Mouse (Mus musculus) cerebellum, adult (tissue): ENCODE data around the gene Taf1b.
A peak's percentile ranks its signal among the peaks of the same experiment; 100 is the strongest.

Experiments
- ATAC-seq: cut with Nextera tagmentation; 2 replicates; pipeline ENCODE4 v1.9.2; 2017; ENCODE audit warnings: mild to moderate bottlenecking, moderate library complexity, mixed read lengths; ENCODE audit not compliant: insufficient number of reproducible peaks, low FRiP score, low TSS enrichment

Gene Taf1b

DNA sequence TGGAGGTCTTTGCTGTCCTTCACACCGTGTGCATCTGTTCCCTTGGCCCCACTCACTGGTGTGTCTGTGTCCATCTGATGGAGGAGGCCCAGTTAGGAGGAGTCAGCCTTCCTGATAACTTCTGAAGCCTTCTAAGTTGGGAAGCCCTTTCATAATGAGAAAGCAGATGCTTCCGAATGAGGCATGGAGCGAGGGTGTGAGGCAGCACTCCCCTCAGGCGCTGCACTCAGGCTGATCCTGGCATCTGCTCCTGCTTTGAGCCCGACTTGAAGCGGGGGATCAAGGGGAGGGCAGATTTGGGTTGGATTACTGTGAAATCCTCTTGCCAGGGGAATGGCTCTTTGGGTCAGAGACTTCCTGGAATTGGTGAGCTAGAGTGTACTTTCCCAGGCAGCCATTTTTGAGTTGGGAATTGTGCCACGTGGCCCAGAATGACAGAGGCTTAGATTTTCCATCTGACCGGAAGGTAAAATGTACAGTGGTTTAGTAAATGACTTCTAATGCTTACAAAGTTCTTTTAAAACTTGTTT lies 101.3 kb downstream of the Taf1b start:
- no peak for ATAC-seq

DNA sequence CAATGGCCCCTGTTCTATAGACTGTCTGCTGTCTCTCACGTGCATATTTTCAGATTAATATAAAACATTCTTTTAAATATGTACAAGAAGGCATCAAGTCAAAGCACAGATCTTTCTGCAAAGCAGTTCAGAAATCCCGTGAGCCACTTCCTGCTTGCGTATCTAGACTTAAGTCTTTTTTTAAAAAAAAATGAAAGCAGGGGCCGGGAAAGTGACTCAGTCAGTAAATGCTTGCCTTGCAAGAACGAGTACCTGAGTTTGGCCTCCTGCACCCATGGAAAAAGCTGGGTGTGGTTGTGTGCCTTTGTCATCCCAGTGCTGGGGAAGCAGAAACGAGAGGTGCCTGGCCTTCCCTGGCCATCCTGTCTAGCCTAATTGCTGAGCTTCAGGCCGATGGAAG lies 101.9 kb downstream of the Taf1b start:
- ATAC-seq = no peak

DNA sequence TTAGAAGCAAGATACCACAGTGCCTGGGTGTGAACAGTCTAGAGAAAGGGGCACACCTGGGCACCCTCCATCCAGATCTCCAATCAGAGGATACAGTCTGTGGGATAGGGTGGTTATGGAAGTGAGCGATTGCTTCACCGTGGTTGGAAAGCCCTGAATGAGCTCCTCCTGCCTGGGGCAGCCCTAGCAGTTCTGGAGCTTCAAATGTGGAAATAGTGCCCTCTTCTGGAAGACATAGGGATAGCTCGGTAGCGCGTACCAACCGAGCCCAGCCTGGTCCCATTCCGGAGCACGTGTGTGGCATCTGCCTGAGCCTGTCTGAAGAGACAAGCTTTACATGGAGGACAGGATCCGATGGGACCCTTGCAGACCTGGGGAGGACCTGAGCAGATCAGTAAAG lies 102.6 kb downstream of the Taf1b start:
- peak; percentile 80 for ATAC-seq

- ATAC-seq = no peak
These were observed 105.1 kb downstream of the Taf1b start for GRCm38 (mm10) chr12:24603266-24603665.

- no peak for ATAC-seq
These were observed 108.0 kb downstream of the Taf1b start for GRCm38 (mm10) chr12:24606166-24606565.
